Comparison of ENCODE assay signal across 13 mouse cellular contexts in the genomic region with DNA sequence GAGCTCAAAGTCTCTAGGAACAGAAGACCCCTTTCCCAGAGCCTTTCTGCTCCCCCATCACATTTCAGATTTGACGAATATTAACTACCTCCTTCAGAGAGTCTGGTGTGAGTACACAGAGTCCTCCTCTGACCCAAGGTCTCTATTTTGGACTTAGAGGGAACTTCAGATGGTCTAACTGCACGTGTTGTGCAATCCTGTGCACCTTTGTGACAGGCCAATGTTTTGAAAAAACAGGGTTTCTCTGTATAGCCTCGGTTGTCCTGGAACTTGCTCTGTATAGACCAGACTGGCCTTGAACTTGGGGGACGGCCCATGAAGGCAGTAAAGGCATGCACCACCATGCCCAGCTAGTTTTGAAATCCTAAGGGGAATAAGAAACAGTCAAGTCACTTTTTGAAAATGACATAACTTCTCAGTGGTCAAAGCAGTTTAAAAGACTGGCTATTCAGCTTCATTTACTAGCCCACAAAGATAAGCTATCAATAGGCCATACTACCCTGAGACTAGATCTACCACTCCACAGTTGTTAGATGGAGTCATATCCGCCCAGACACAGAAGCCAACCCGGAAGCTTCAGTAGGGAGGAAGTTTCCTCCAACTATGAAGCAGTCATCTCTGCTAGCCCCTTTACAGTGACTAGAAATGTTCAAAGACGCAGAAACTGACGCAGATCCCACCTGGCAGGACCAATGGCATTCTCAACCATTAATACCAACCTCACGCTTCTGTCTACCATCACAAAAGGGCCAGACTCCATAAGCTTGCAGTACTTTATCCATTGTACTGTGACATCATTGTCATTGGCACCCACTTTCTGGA.
A peak's percentile ranks its signal among the peaks of the same experiment; 100 is the strongest.
DNase-seq lines count a peak whose midpoint lies in the region; ATAC-seq and TF ChIP-seq lines count a peak whose summit lies in the region.
"Had no signal": no experiment of that assay in that cellular context is flagged by ENCODE, and none has a peak within 500 bp of the region (broad histone marks: within the 10 kb centered on the region; RNA-seq: fewer than 3 reads in every experiment).

No protein-coding gene starts in this region.

- no peaks in the 10 kb centered on the region for H3K79me2 ChIP-seq in heart, adult 2 months (replicated peaks; ENCODE audit: control insufficient read depth, insufficient read depth, low read length)

- H3K27ac ChIP-seq in lung, embryonic 14.5 days (ENCODE audit: low read depth), result peak overlapping the region; percentile 85
- peak overlapping the region; percentile 98 for H3K27ac ChIP-seq in small intestine, adult 2 months (ENCODE audit: insufficient read depth, low read depth, low read length)
- H3K27ac ChIP-seq in heart, adult 2 months, result no peak overlapping the region
- H3K27ac ChIP-seq: heart, embryonic 10.5 days; neural tube, embryonic 15.5 days had no signal

- 0 out of 2 replicates have a peak, but pooled peaks have one; percentile 21 for TF ChIP-seq POLR2A in small intestine, adult 2 months (IDR thresholded peaks at IDR 0.05; ENCODE audit: low read depth, low read length)
- no peak for TF ChIP-seq POLR2A in heart, adult 2 months (IDR thresholded peaks at IDR 0.05; ENCODE audit: insufficient read depth, low read depth, low read length)

- peaks cover 7% of the 10 kb centered on the region for H3K4me1 ChIP-seq in lung, embryonic 14.5 days (ENCODE audit: insufficient read depth)
- H3K4me1 ChIP-seq in small intestine, adult 2 months (ENCODE audit: control insufficient read depth, insufficient read depth, insufficient read length, low read length), result peaks cover 19% of the 10 kb centered on the region
- H3K4me1 ChIP-seq in heart, adult 2 months (ENCODE audit: control insufficient read depth, insufficient read depth, low read length), result no peaks in the 10 kb centered on the region; the same call in 1 of the 2 replicates
- H3K4me1 ChIP-seq: neural tube, embryonic 15.5 days had no signal

- no peaks in the 10 kb centered on the region for H3K27me3 ChIP-seq in lung, embryonic 14.5 days (ENCODE audit: insufficient read depth, low read length)
- no peaks in the 10 kb centered on the region for H3K27me3 ChIP-seq in small intestine, adult 2 months (ENCODE audit: control insufficient read depth, insufficient read depth, low read length)
- H3K27me3 ChIP-seq in heart, adult 2 months (ENCODE audit: control insufficient read depth, insufficient read depth, low read length), result no peaks in the 10 kb centered on the region
- H3K27me3 ChIP-seq: neural tube, embryonic 15.5 days had no signal

- H3K4me3 ChIP-seq in lung, embryonic 14.5 days (ENCODE audit: low read depth, low read length), result peak overlapping the region; percentile 19; the same call in 1 of the 2 replicates
- H3K4me3 ChIP-seq in small intestine, adult 2 months (ENCODE audit: low read depth, low read length), result peak overlapping the region; percentile 38; the same call in 1 of the 2 replicates
- no peak overlapping the region for H3K4me3 ChIP-seq in heart, adult 2 months
- H3K4me3 ChIP-seq: heart, embryonic 10.5 days; neural tube, embryonic 15.5 days had no signal

- WGBS in lung, embryonic 14.5 days, result 65% methylated on average over 9 of the region's 9 CpGs
- 29% methylated on average over 9 of the region's 9 CpGs for WGBS in small intestine, adult 2 months
- 74% methylated on average over 9 of the region's 9 CpGs for WGBS in heart, adult 2 months

- no peaks in the 10 kb centered on the region for H3K36me3 ChIP-seq in lung, embryonic 14.5 days (ENCODE audit: insufficient read depth)
- H3K36me3 ChIP-seq in small intestine, adult 2 months (ENCODE audit: control insufficient read depth, insufficient read depth, low read length), result peaks cover 4% of the 10 kb centered on the region
- no peaks in the 10 kb centered on the region for H3K36me3 ChIP-seq in heart, adult 2 months (ENCODE audit: control insufficient read depth, insufficient read depth, low read length)
- H3K36me3 ChIP-seq: heart, embryonic 10.5 days; neural tube, embryonic 15.5 days had no signal

- no peak overlapping the region for H3K9ac ChIP-seq in lung, embryonic 14.5 days
- H3K9ac ChIP-seq in heart, adult 2 months (ENCODE audit: low read depth, low read length), result no peak overlapping the region
- H3K9ac ChIP-seq: neural tube, embryonic 15.5 days had no signal

- ATAC-seq in lung, embryonic 14.5 days (ENCODE audit: insufficient read depth), result no peak
- ATAC-seq in granulocyte monocyte progenitor cell, adult 5-6 weeks (replicated peaks; ENCODE audit: poor library complexity, severe bottlenecking), result 0 out of 2 replicates have a peak, but pooled peaks have one; percentile 4
- ATAC-seq: activated CD4-positive, CD25-positive, alpha-beta regulatory T cell, adult 4 months had no signal

- TF ChIP-seq CTCF in lung, embryonic 14.5 days (IDR thresholded peaks at IDR 0.05; ENCODE audit: low read depth), result no peak
- TF ChIP-seq CTCF in small intestine, adult 2 months (IDR thresholded peaks at IDR 0.05; ENCODE audit: extremely low read depth, insufficient read length, insufficient replicate concordance, low read depth, low read length), result no peak
- TF ChIP-seq CTCF in heart, adult 2 months (IDR thresholded peaks at IDR 0.05), result no peak

- no peak for TF ChIP-seq EP300 in heart, adult 2 months (IDR thresholded peaks at IDR 0.05; ENCODE audit: insufficient read depth, low read depth, low read length)

- DNase-seq in lung, embryonic 14.5 days, result no peak
- DNase-seq in lung, postnatal 25 days (ENCODE audit: low spot score), result no peak
- peak; percentile 49 to 74 for DNase-seq in kidney, postnatal 25 days
- DNase-seq in layer of hippocampus, adult 11-12 months (ENCODE audit: low spot score), result no peak
- no peak for DNase-seq in left cerebral cortex, adult 11 months (ENCODE audit: low spot score)
- DNase-seq in heart, adult 2 months, result no peak
- DNase-seq: cerebellum, postnatal 25 days; heart, postnatal 36 days had no signal

- intact Hi-C loops in heart, adult 2 months (cut with DNase I), result no loop called here

- H3K9me3 ChIP-seq in lung, embryonic 14.5 days (ENCODE audit: low read depth, low read length), result no peaks in the 10 kb centered on the region
- H3K9me3 ChIP-seq: heart, embryonic 10.5 days; neural tube, embryonic 15.5 days had no signal

- H3K4me2 ChIP-seq in lung, embryonic 14.5 days, result peak overlapping the region; percentile 51
- H3K4me2 ChIP-seq: neural tube, embryonic 15.5 days had no signal

Comparison
In these comparisons a context has a peak if more than half of its experiments do, and no peak if none do; other contexts are left out.
1. DNase-seq: peak in kidney, postnatal 25 days (2 of 2); none in lung, embryonic 14.5 days (single experiment), lung, postnatal 25 days (single experiment), layer of hippocampus, adult 11-12 months (single experiment), left cerebral cortex, adult 11 months (single experiment) and heart, adult 2 months (0 of 2).